Mouse (Mus musculus): ENCODE results near the gene Khsrp. TPM values are rescaled to one million over a fixed set of nuclear protein-coding genes. Genes with fewer than 3 reads are reported as not detected.

Gene Khsrp
- total and polyA plus RNA-seq, 3 experiments = 23.5 to 106 (median 98.7) TPM

DNA sequence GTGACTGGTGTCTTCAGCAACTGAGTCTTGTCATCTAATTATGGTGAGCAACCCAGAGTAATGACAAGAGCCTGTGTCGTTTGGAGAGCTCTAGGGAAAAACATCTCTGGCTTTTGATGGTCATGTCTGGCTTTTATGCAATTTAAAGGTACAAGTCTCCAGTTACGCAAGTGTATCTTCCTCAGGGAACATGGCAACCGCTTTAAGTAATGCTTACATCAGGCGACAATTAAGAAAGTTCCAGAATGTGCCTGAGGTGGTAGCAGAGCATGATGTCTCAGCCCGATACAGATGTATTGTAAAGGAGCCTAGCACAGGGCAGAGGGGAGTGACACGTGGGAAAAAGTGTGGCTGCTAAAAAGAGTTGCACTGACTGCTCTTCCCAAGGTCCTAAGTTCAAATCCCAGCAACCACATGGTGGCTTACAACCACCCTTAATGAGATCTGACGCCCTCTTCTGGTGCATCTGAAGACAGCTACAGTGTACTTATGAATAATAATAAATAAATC is 42.3 kb downstream of the Khsrp start:
- H3K27ac ChIP-seq (ENCODE audit: insufficient read depth, low read depth) = no peak overlapping the region
- no peak overlapping the region for H3K9ac ChIP-seq (ENCODE audit: insufficient read depth, low read depth)
- H3K27me3 ChIP-seq (replicated peaks) = no peaks in the 10 kb centered on the region
- TF ChIP-seq ZNF384 (IDR thresholded peaks at IDR 0.05; ENCODE audit: low read depth, low read length) (no peak), USF1 (IDR thresholded peaks at IDR 0.05; ENCODE audit: low read depth, low read length) (no peak), CHD1 (IDR thresholded peaks at IDR 0.05; ENCODE audit: low read depth, low read length) (no peak), BHLHE40 (IDR thresholded peaks at IDR 0.05; ENCODE audit: low read depth, low read length) (no peak), ZC3H11A (IDR thresholded peaks at IDR 0.05; ENCODE audit: low read depth, low read length) (no peak), HCFC1 (IDR thresholded peaks at IDR 0.05; ENCODE audit: low read depth, low read length) (no peak), MAX (IDR thresholded peaks at IDR 0.05; ENCODE audit: low read length) (no peak)
- peaks cover 19 to 26% of the 10 kb centered on the region in 2 experiments for H3K36me3 ChIP-seq (replicated peaks in 1 of 2; ENCODE audit: control insufficient read depth in 1 of 2, insufficient read depth in 1 of 2, low read length in 1 of 2)
- no peak for DNase-seq (ENCODE audit: extremely low read depth)
- in situ Hi-C loops (cut with MboI; ENCODE audit: low pct_ligation_motif_present, low pct_unique_long_range_greater_than_20kb, low sequenced_read_pairs) = no loop called here
- no peak overlapping the region for H3K4me3 ChIP-seq (replicated peaks in 1 of 3; ENCODE audit: low read depth in 2 of 3, low read length in 2 of 3, poor library complexity in 1 of 3)
- peaks cover 23% of the 10 kb centered on the region for H3K79me2 ChIP-seq (replicated peaks; ENCODE audit: control insufficient read depth, extremely low read depth, insufficient read depth, poor library complexity, severe bottlenecking)
- H3K4me2 ChIP-seq (ENCODE audit: insufficient read depth, low read depth, poor library complexity, severe bottlenecking) = no peak overlapping the region
- peaks cover 7 to 19% of the 10 kb centered on the region in 2 experiments; a peak in 3 of 4 replicates for H3K4me1 ChIP-seq (ENCODE audit: control insufficient read depth in 1 of 2, insufficient read depth in 2 of 2)
- no peaks in the 10 kb centered on the region for H3K9me3 ChIP-seq (replicated peaks; ENCODE audit: low read length)
- dilution Hi-C loops (cut with MboI; ENCODE audit: extremely low pct_ligation_motif_present, extremely low pct_unique_long_range_greater_than_20kb, low sequenced_read_pairs) = no loop called here

DNA sequence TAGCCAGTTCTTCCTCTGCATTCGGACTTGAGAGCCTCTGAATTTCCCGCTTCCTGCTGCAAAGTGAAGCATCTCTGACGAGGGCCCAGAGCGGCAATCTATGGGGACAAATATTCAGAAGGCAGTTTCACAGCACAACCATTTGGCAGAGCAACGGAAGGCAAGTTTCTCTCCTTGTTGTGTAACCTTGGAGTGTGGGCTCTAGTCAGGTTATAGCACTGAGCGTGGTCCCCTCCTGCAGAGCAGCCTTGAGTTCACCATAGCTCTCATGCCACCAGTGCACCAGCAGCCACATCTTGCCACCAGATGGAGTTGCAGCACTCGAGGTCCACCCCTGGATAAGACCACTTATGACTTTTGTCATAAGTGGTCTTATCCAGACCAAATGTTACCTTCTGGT is 42.9 kb downstream of the Khsrp start:
- DNase-seq (ENCODE audit: extremely low read depth) = no peak
- peaks cover 13 to 20% of the 10 kb centered on the region in 2 experiments for H3K36me3 ChIP-seq (replicated peaks in 1 of 2; ENCODE audit: control insufficient read depth in 1 of 2, insufficient read depth in 1 of 2, low read length in 1 of 2)
- dilution Hi-C loops (cut with MboI; ENCODE audit: extremely low pct_ligation_motif_present, extremely low pct_unique_long_range_greater_than_20kb, low sequenced_read_pairs) = no loop called here
- TF ChIP-seq ELF1 (IDR thresholded peaks at IDR 0.05; ENCODE audit: low read depth, low read length) (no peak), KAT2A (IDR thresholded peaks at IDR 0.05; ENCODE audit: insufficient replicate concordance, low read length) (no peak), HCFC1 (IDR thresholded peaks at IDR 0.05; ENCODE audit: low read depth, low read length) (no peak), MYC (IDR thresholded peaks at IDR 0.05; ENCODE audit: low read depth, low read length) (no peak), CHD2 (IDR thresholded peaks at IDR 0.05; ENCODE audit: low read length) (no peak), USF1 (IDR thresholded peaks at IDR 0.05; ENCODE audit: low read depth, low read length) (no peak), UBTF (IDR thresholded peaks at IDR 0.05; ENCODE audit: low read depth, low read length) (no peak), SIN3A (IDR thresholded peaks at IDR 0.05; ENCODE audit: low read length) (no peak), SMC3 (IDR thresholded peaks at IDR 0.05; ENCODE audit: low read depth, low read length) (peak; percentile 12; the same call in 1 of the 2 replicates), CTCF (conservative IDR thresholded peaks at IDR 0.05 in 1 of 2, IDR thresholded peaks at IDR 0.05 in 1 of 2; ENCODE audit: low read depth in 2 of 2, low read length in 2 of 2) (peak in 1 of 2 experiments; percentile 33; a peak in 2 of 4 replicates), TBP (conservative IDR thresholded peaks at IDR 0.05; ENCODE audit: low read depth, low read length) (no peak), E2F4 (IDR thresholded peaks at IDR 0.05; ENCODE audit: insufficient replicate concordance, low read depth, low read length) (no peak), RAD21 (IDR thresholded peaks at IDR 0.05; ENCODE audit: low read depth, low read length) (no peak)
- H3K4me3 ChIP-seq (replicated peaks in 1 of 3; ENCODE audit: low read depth in 2 of 3, low read length in 2 of 3, poor library complexity in 1 of 3) = no peak overlapping the region
- H3K27me3 ChIP-seq (replicated peaks) = no peaks in the 10 kb centered on the region
- no peak overlapping the region for H3K4me2 ChIP-seq (ENCODE audit: insufficient read depth, low read depth, poor library complexity, severe bottlenecking)
- in situ Hi-C loops (cut with MboI; ENCODE audit: low pct_ligation_motif_present, low pct_unique_long_range_greater_than_20kb, low sequenced_read_pairs) = no loop called here
- H3K27ac ChIP-seq (ENCODE audit: insufficient read depth, low read depth) = no peak overlapping the region
- peaks cover 7 to 19% of the 10 kb centered on the region in 2 experiments; a peak in 3 of 4 replicates for H3K4me1 ChIP-seq (ENCODE audit: control insufficient read depth in 1 of 2, insufficient read depth in 2 of 2)
- no peaks in the 10 kb centered on the region for H3K9me3 ChIP-seq (replicated peaks; ENCODE audit: low read length)
- H3K9ac ChIP-seq (ENCODE audit: insufficient read depth, low read depth) = no peak overlapping the region
- peaks cover 23% of the 10 kb centered on the region for H3K79me2 ChIP-seq (replicated peaks; ENCODE audit: control insufficient read depth, extremely low read depth, insufficient read depth, poor library complexity, severe bottlenecking)
